Comparison of ENCODE assay signal across 21 mouse cellular contexts in the genomic region with DNA sequence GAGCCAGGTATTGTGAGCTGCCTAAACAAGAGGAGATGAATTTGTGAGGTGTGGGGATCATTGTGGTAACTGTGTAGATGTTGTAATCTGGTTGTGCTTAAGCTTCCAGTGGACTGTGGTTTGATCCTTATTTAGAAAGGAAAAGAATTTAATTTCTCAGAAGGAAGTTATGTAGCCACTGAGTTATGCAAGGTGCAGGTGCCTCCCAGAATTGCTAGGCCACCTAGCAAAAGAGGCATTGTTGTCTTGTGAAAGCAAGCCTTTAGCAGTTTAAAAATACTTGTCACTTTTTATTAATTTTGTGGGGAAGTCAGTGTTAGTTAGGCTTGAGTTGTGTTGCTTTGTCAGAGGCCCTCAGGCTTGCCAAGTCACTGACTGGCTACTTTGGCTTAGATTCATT. TPM values are rescaled to one million over a fixed set of nuclear protein-coding genes. Genes with fewer than 3 reads are reported as not detected.
DNase-seq lines count a peak whose midpoint lies in the region; ATAC-seq and TF ChIP-seq lines count a peak whose summit lies in the region.
"Had no signal": no experiment of that assay in that cellular context is flagged by ENCODE, and none has a peak within 500 bp of the region (broad histone marks: within the 10 kb centered on the region; RNA-seq: fewer than 3 reads in every experiment).

No protein-coding gene starts in this region.

- no peaks in the 10 kb centered on the region; the same call in 1 of the 2 replicates for H3K4me1 ChIP-seq in kidney, adult 2 months (ENCODE audit: control insufficient read depth, insufficient read depth, low read length)
- no peaks in the 10 kb centered on the region for H3K4me1 ChIP-seq in kidney, embryonic 16.5 days (ENCODE audit: insufficient read depth, low read length)
- H3K4me1 ChIP-seq in heart, embryonic 12.5 days (replicated peaks) = peaks cover 23% of the 10 kb centered on the region
- H3K4me1 ChIP-seq: embryonic facial prominence, embryonic 12.5 days; limb, embryonic 10.5 days; midbrain, embryonic 10.5 days had no signal

- no peak for DNase-seq in kidney, adult 2 months
- peak; percentile 37 for DNase-seq in lung, postnatal 25 days (ENCODE audit: low spot score)
- DNase-seq in lung, postnatal 14 days = no peak
- no peak for DNase-seq in layer of hippocampus, adult 18-20 months (ENCODE audit: low spot score in 2 of 2)
- DNase-seq: adrenal gland, adult 2 months; cerebellum, adult 9-10 months; forebrain, postnatal 0 days; heart, adult 11 months; kidney, postnatal 4 days; right cerebral cortex, adult 18-20 months; thymus, postnatal 25 days had no signal

- H3K27me3 ChIP-seq in kidney, adult 2 months (replicated peaks; ENCODE audit: control insufficient read depth, insufficient read depth, low read length) = no peaks in the 10 kb centered on the region
- H3K27me3 ChIP-seq in kidney, embryonic 16.5 days (ENCODE audit: insufficient read depth, low read length) = no peaks in the 10 kb centered on the region
- H3K27me3 ChIP-seq in heart, embryonic 12.5 days (replicated peaks) = no peaks in the 10 kb centered on the region
- H3K27me3 ChIP-seq: embryonic facial prominence, embryonic 12.5 days; heart, embryonic 13.5 days had no signal

- 0 out of 2 replicates have a peak overlapping the region, but pooled peaks have one; percentile 41 for H3K27ac ChIP-seq in kidney, adult 2 months (ENCODE audit: insufficient read depth, low read depth, low read length)
- no peak overlapping the region for H3K27ac ChIP-seq in kidney, embryonic 16.5 days (ENCODE audit: low read length)
- no peak overlapping the region for H3K27ac ChIP-seq in heart, embryonic 12.5 days (ENCODE audit: poor library complexity, severe bottlenecking)
- H3K27ac ChIP-seq: embryonic facial prominence, embryonic 12.5 days; heart, embryonic 13.5 days; hindbrain, embryonic 14.5 days; limb, embryonic 10.5 days; liver, embryonic 14.5 days; midbrain, embryonic 10.5 days had no signal

- H3K9ac ChIP-seq in kidney, embryonic 16.5 days (replicated peaks; ENCODE audit: low read length) = no peak overlapping the region
- H3K9ac ChIP-seq in heart, embryonic 12.5 days = no peak overlapping the region
- H3K9ac ChIP-seq: embryonic facial prominence, embryonic 12.5 days; forebrain, postnatal 0 days; heart, embryonic 13.5 days; hindbrain, embryonic 14.5 days; liver, embryonic 14.5 days had no signal

- no peaks in the 10 kb centered on the region for H3K9me3 ChIP-seq in kidney, embryonic 16.5 days (ENCODE audit: low read length)
- no peaks in the 10 kb centered on the region for H3K9me3 ChIP-seq in heart, embryonic 12.5 days (replicated peaks)
- H3K9me3 ChIP-seq: embryonic facial prominence, embryonic 12.5 days; heart, embryonic 13.5 days; limb, embryonic 10.5 days; midbrain, embryonic 10.5 days had no signal

- no peak for TF ChIP-seq CTCF in kidney, adult 2 months (conservative IDR thresholded peaks at IDR 0.05; ENCODE audit: insufficient read depth, insufficient read length, low read depth, low read length)

- H3K4me3 ChIP-seq in kidney, adult 2 months (ENCODE audit: insufficient read depth, low read depth, low read length) = no peak overlapping the region
- H3K4me3 ChIP-seq in kidney, embryonic 16.5 days (ENCODE audit: low read length) = no peak overlapping the region
- H3K4me3 ChIP-seq in heart, embryonic 12.5 days = no peak overlapping the region
- H3K4me3 ChIP-seq: embryonic facial prominence, embryonic 12.5 days; heart, embryonic 13.5 days; limb, embryonic 10.5 days; midbrain, embryonic 10.5 days had no signal

- H3K4me2 ChIP-seq in kidney, embryonic 16.5 days (replicated peaks; ENCODE audit: low read depth, low read length) = no peak overlapping the region
- no peak overlapping the region for H3K4me2 ChIP-seq in heart, embryonic 12.5 days
- H3K4me2 ChIP-seq: embryonic facial prominence, embryonic 12.5 days; heart, embryonic 13.5 days; hindbrain, embryonic 14.5 days had no signal

- no peak for ATAC-seq in kidney, embryonic 16.5 days (ENCODE audit: low FRiP score, low TSS enrichment)
- ATAC-seq in hematopoietic stem cell, adult 5-6 weeks (replicated peaks in 1 of 2; ENCODE audit: insufficient read depth in 1 of 2, low FRiP score in 2 of 2, low TSS enrichment in 1 of 2, low read depth in 1 of 2, poor library complexity in 2 of 2, severe bottlenecking in 2 of 2) = peak; percentile 54 to 68; a peak in 3 of 4 replicates
- no peak for ATAC-seq in heart, embryonic 12.5 days (ENCODE audit: insufficient number of reproducible peaks, low FRiP score)
- ATAC-seq in megakaryocyte-erythroid progenitor cell, adult 5-6 weeks (replicated peaks; ENCODE audit: low FRiP score, low TSS enrichment, poor library complexity, severe bottlenecking) = no peak
- ATAC-seq: forebrain, postnatal 0 days had no signal

- H3K36me3 ChIP-seq in kidney, adult 2 months (ENCODE audit: control insufficient read depth, insufficient read depth, low read length) = no peaks in the 10 kb centered on the region
- H3K36me3 ChIP-seq in kidney, embryonic 16.5 days (ENCODE audit: insufficient read depth, low read length) = 0 out of 2 replicates have a peak, but pooled peaks cover 3% of the 10 kb centered on the region
- H3K36me3 ChIP-seq in heart, embryonic 12.5 days = peaks cover 10% of the 10 kb centered on the region

- TF ChIP-seq POLR2A in kidney, adult 2 months (IDR thresholded peaks at IDR 0.05; ENCODE audit: low read depth, low read length) = no peak

RNA-seq across cellular contexts. Expression of a gene that starts 7.8 kb away (rescaled TPM):
- 37.2 and 38.5 TPM in 2 replicates for polyA plus RNA-seq in kidney, adult 2 months (2012; rRNA removed)
- 71.7 and 74.9 TPM in 2 replicates for polyA plus RNA-seq in kidney, embryonic 16.5 days (2015; fragmentation: Nextera tagmentation; extraction: Ambion mirVana)
- 40.9 and 43.0 TPM in 2 replicates for total RNA-seq in hematopoietic stem cell, adult 5-6 weeks (2017)
- polyA plus RNA-seq in heart, embryonic 12.5 days (2016; fragmentation: Nextera tagmentation; extraction: Ambion mirVana) = 65.2 and 66.5 TPM in 2 replicates
- total RNA-seq in layer of hippocampus, adult 18-20 months (2021) = 10 to 100 TPM; 45.8 to 48.8 TPM
- total RNA-seq in megakaryocyte-erythroid progenitor cell, adult 5-6 weeks (2014; fragmentation: Nextera tagmentation) = 69.5 and 73.1 TPM in 2 replicates
- total RNA-seq in megakaryocyte-erythroid progenitor cell, adult 5-6 weeks (2017) = 44.1 and 62.4 TPM in 2 replicates

RNA-seq across cellular contexts. Expression of a gene that starts 40.2 kb away (rescaled TPM):
- polyA plus RNA-seq in kidney, adult 2 months (2012; rRNA removed) = 113 and 125 TPM in 2 replicates
- polyA plus RNA-seq in kidney, embryonic 16.5 days (2015; fragmentation: Nextera tagmentation; extraction: Ambion mirVana) = 29.7 and 33.2 TPM in 2 replicates
- 20.7 and 22.1 TPM in 2 replicates for total RNA-seq in hematopoietic stem cell, adult 5-6 weeks (2017)
- polyA plus RNA-seq in heart, embryonic 12.5 days (2016; fragmentation: Nextera tagmentation; extraction: Ambion mirVana) = 14.8 and 14.9 TPM in 2 replicates
- total RNA-seq in layer of hippocampus, adult 18-20 months (2021) = 10 to 100 TPM; 18.0 to 22.3 TPM
- 64.1 and 65.3 TPM in 2 replicates for total RNA-seq in megakaryocyte-erythroid progenitor cell, adult 5-6 weeks (2014; fragmentation: Nextera tagmentation)
- 31.7 and 40.4 TPM in 2 replicates for total RNA-seq in megakaryocyte-erythroid progenitor cell, adult 5-6 weeks (2017)

Comparison
In these comparisons a context has a peak if more than half of its experiments do, and no peak if none do; other contexts are left out.
1. ATAC-seq: peak in hematopoietic stem cell, adult 5-6 weeks (2 of 2); none in kidney, embryonic 16.5 days (single experiment), heart, embryonic 12.5 days (single experiment) and megakaryocyte-erythroid progenitor cell, adult 5-6 weeks (single experiment).